25 mouse cellular contexts compared by ENCODE assay signal in genomic region chr2:135686692-135687091, GRCm38 (mm10). TPM values are rescaled to one million over a fixed set of nuclear protein-coding genes. Genes with fewer than 3 reads are reported as not detected.
DNase-seq lines count a peak whose midpoint lies in the region; ATAC-seq and TF ChIP-seq lines count a peak whose summit lies in the region.
"Had no signal": no experiment of that assay in that cellular context is flagged by ENCODE, and none has a peak within 500 bp of the region (broad histone marks: within the 10 kb centered on the region; RNA-seq: fewer than 3 reads in every experiment).

No protein-coding gene starts in this region.

- H3K79me2 ChIP-seq in myocyte (ENCODE audit: control insufficient read depth, insufficient read depth): no peaks in the 10 kb centered on the region

- DNase-seq in heart, adult 11 months: peak; percentile 2
- DNase-seq in heart, adult 18-20 months: no peak
- DNase-seq in kidney, postnatal 25 days: no peak
- DNase-seq in left cerebral cortex, adult 11 months (ENCODE audit: low spot score): no peak
- DNase-seq: adrenal gland, postnatal 10 days; cerebellum, adult 8-10 months; cerebellum, postnatal 36 days; heart, postnatal 36 days; right cerebral cortex, postnatal 25 days; thymus, postnatal 4 days had no signal

- H3K27ac ChIP-seq in kidney, embryonic 14.5 days (ENCODE audit: low read depth, low read length): no peak overlapping the region
- no peak overlapping the region for H3K27ac ChIP-seq in kidney, embryonic 16.5 days (ENCODE audit: low read length)
- H3K27ac ChIP-seq: embryonic facial prominence, embryonic 12.5 days; heart, embryonic 10.5 days; heart, embryonic 15.5 days; hindbrain, embryonic 12.5 days; hindbrain, postnatal 0 days; limb, embryonic 13.5 days; midbrain, embryonic 15.5 days had no signal

- peak; percentile 29; the same call in 1 of the 2 replicates for ATAC-seq in kidney, embryonic 14.5 days (ENCODE audit: low FRiP score, low TSS enrichment)
- peak; percentile 65; the same call in 1 of the 2 replicates for ATAC-seq in kidney, embryonic 16.5 days (ENCODE audit: low FRiP score, low TSS enrichment)
- ATAC-seq: forebrain, embryonic 14.5 days; hindbrain, postnatal 0 days; intestine, embryonic 16.5 days; lung, postnatal 0 days; midbrain, embryonic 15.5 days had no signal

- no peaks in the 10 kb centered on the region for H3K9me3 ChIP-seq in kidney, embryonic 14.5 days (ENCODE audit: control insufficient read depth, low read length)
- 0 out of 2 replicates have a peak, but pooled peaks cover 2% of the 10 kb centered on the region for H3K9me3 ChIP-seq in kidney, embryonic 16.5 days (ENCODE audit: low read length)
- H3K9me3 ChIP-seq: embryonic facial prominence, embryonic 12.5 days; heart, embryonic 10.5 days; heart, embryonic 15.5 days; hindbrain, embryonic 12.5 days; limb, embryonic 13.5 days; midbrain, embryonic 15.5 days had no signal

- TF ChIP-seq POLR2A in myocyte (IDR thresholded peaks at IDR 0.05; ENCODE audit: insufficient read length, low read depth): no peak

- 41% methylated on average over 4 of the region's 4 CpGs for WGBS in kidney, embryonic 14.5 days
- 38% methylated on average over 4 of the region's 4 CpGs for WGBS in kidney, embryonic 16.5 days

- H3K36me3 ChIP-seq in kidney, embryonic 14.5 days (ENCODE audit: control insufficient read depth, insufficient read depth, low read length): no peaks in the 10 kb centered on the region
- no peaks in the 10 kb centered on the region for H3K36me3 ChIP-seq in kidney, embryonic 16.5 days (ENCODE audit: insufficient read depth, low read length)
- no peaks in the 10 kb centered on the region for H3K36me3 ChIP-seq in myocyte (ENCODE audit: control insufficient read depth, insufficient read depth)
- H3K36me3 ChIP-seq: embryonic facial prominence, embryonic 12.5 days; G1E; heart, embryonic 10.5 days; heart, embryonic 15.5 days; hindbrain, embryonic 12.5 days; limb, embryonic 13.5 days; midbrain, embryonic 15.5 days had no signal

- H3K27me3 ChIP-seq in kidney, embryonic 14.5 days (ENCODE audit: control insufficient read depth, insufficient read depth, low read length): peaks cover 5% of the 10 kb centered on the region; the same call in 1 of the 2 replicates
- H3K27me3 ChIP-seq in kidney, embryonic 16.5 days (ENCODE audit: insufficient read depth, low read length): peaks cover 5% of the 10 kb centered on the region; the same call in 1 of the 2 replicates
- no peaks in the 10 kb centered on the region for H3K27me3 ChIP-seq in myocyte (ENCODE audit: control insufficient read depth, insufficient read depth, insufficient read length)
- H3K27me3 ChIP-seq: embryonic facial prominence, embryonic 12.5 days; heart, embryonic 15.5 days; hindbrain, embryonic 12.5 days; limb, embryonic 13.5 days; midbrain, embryonic 15.5 days had no signal

- H3K9ac ChIP-seq in kidney, embryonic 14.5 days (ENCODE audit: low read depth, low read length): no peak overlapping the region
- H3K9ac ChIP-seq in kidney, embryonic 16.5 days (replicated peaks; ENCODE audit: low read length): no peak overlapping the region
- H3K9ac ChIP-seq: embryonic facial prominence, embryonic 12.5 days; heart, embryonic 15.5 days; hindbrain, embryonic 12.5 days; limb, embryonic 13.5 days; midbrain, embryonic 15.5 days had no signal

- H3ac ChIP-seq in myocyte (ENCODE audit: control insufficient read depth, insufficient read length): no peak overlapping the region

- no peaks in the 10 kb centered on the region for H3K4me1 ChIP-seq in kidney, embryonic 14.5 days (ENCODE audit: control insufficient read depth, insufficient read depth, low read length)
- 0 out of 2 replicates have a peak, but pooled peaks cover 5% of the 10 kb centered on the region for H3K4me1 ChIP-seq in kidney, embryonic 16.5 days (ENCODE audit: insufficient read depth, low read length)
- H3K4me1 ChIP-seq: embryonic facial prominence, embryonic 12.5 days; heart, embryonic 10.5 days; heart, embryonic 15.5 days; hindbrain, embryonic 12.5 days; limb, embryonic 13.5 days; midbrain, embryonic 15.5 days had no signal

- no peak overlapping the region for H3K4me2 ChIP-seq in kidney, embryonic 14.5 days (replicated peaks; ENCODE audit: low read depth, low read length)
- no peak overlapping the region for H3K4me2 ChIP-seq in kidney, embryonic 16.5 days (replicated peaks; ENCODE audit: low read depth, low read length)
- peak overlapping the region; percentile 43 for H3K4me2 ChIP-seq in myocyte (ENCODE audit: low read depth)
- H3K4me2 ChIP-seq: embryonic facial prominence, embryonic 12.5 days; heart, embryonic 15.5 days; hindbrain, embryonic 12.5 days; limb, embryonic 13.5 days; liver, embryonic 11.5 days; midbrain, embryonic 15.5 days had no signal

- H3K4me3 ChIP-seq in kidney, embryonic 14.5 days (ENCODE audit: low read length): no peak overlapping the region
- H3K4me3 ChIP-seq in kidney, embryonic 16.5 days (ENCODE audit: low read length): no peak overlapping the region
- H3K4me3 ChIP-seq in myocyte: no peak overlapping the region
- H3K4me3 ChIP-seq: embryonic facial prominence, embryonic 12.5 days; heart, embryonic 10.5 days; heart, embryonic 15.5 days; hindbrain, embryonic 12.5 days; limb, embryonic 13.5 days; midbrain, embryonic 15.5 days had no signal

TF ChIP-seq in myocyte, 11 proteins besides CTCF, POLR2A, EP300 and RAD21:
- TF ChIP-seq TCF3 (IDR thresholded peaks at IDR 0.05; ENCODE audit: insufficient read length, low read depth) (no peak), SRF (IDR thresholded peaks at IDR 0.05; ENCODE audit: control insufficient read depth, insufficient read length, low read depth) (no peak), USF1 (IDR thresholded peaks at IDR 0.05; ENCODE audit: low read depth) (no peak), E2F4 (IDR thresholded peaks at IDR 0.05; ENCODE audit: insufficient read depth) (no peak), CEBPB (IDR thresholded peaks at IDR 0.05; ENCODE audit: insufficient read depth, poor library complexity, severe bottlenecking) (no peak), MYOG (IDR thresholded peaks at IDR 0.05; ENCODE audit: control insufficient read depth in 1 of 3, insufficient read depth in 1 of 3, insufficient read length in 2 of 3, low read depth in 2 of 3) (no peak), POLR2AphosphoS2 (IDR thresholded peaks at IDR 0.05; ENCODE audit: insufficient read length, low read depth) (no peak), REST (IDR thresholded peaks at IDR 0.05; ENCODE audit: insufficient read depth, insufficient read length) (no peak), MYOD1 (IDR thresholded peaks at IDR 0.05; ENCODE audit: control insufficient read depth in 1 of 3, insufficient read length in 2 of 3, low read depth in 2 of 3) (no peak), TCF12 (IDR thresholded peaks at IDR 0.05; ENCODE audit: insufficient read depth, poor library complexity, severe bottlenecking) (no peak), MAX (IDR thresholded peaks at IDR 0.05; ENCODE audit: low read depth) (no peak)
TF ChIP-seq in myocyte: peak in this region for 0.

RNA-seq across cellular contexts. Expression of gene Plcb4, which starts 27.9 kb away (rescaled TPM):
- total RNA-seq in heart, adult 18-20 months (2021): 10 to 100 TPM; 49.1 to 58.5 TPM
- polyA plus RNA-seq in kidney, embryonic 14.5 days (2014; fragmentation: Nextera tagmentation; extraction: Ambion mirVana): 19.7 and 21.2 TPM in 2 replicates
- 17.3 and 18.9 TPM in 2 replicates for polyA plus RNA-seq in kidney, embryonic 16.5 days (2015; fragmentation: Nextera tagmentation; extraction: Ambion mirVana)
- 5.3 TPM for polyA plus RNA-seq in myocyte (2012; fragmentation: generic; extraction: Trizol)
- polyA plus RNA-seq: G1E had no signal
